Mouse (Mus musculus): ENCODE measurements around the gene Klk10.

DNA sequence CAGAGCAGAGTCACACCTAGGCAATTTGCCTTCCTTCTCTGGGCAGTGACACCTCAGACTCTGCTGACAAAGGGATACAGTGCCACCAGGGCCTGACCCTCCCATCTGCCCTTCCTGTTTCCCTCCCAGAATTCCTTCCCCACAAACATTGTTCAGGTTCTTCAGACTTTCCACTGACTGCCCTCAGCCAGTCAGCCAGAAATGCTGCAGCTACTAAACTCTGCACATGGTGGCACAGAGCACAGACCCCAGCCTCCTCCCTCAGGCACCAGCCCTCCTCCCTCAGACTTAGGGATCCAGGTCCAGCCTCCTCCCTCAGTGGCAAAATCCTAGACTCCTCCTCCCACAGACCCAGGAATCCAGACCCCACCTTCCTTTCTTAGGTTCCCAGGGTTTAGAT is 35.9 kb downstream of the Klk10 start:
- TF ChIP-seq CTCF (IDR thresholded peaks at IDR 0.05; ENCODE audit: control insufficient read depth, insufficient read depth, insufficient replicate concordance, low read depth, low read length) = no peak
- TF ChIP-seq POLR2A (IDR thresholded peaks at IDR 0.05; ENCODE audit: control insufficient read depth, low read depth, low read length) = no peak

All from testis, adult 2 months (tissue).